In genomic region chr6:147240203-147240804, GRCm38 (mm10) we compare ENCODE assay signal across 8 mouse cellular contexts. TPM values are rescaled to one million over a fixed set of nuclear protein-coding genes. Genes with fewer than 3 reads are reported as not detected.
DNase-seq lines count a peak whose midpoint lies in the region; ATAC-seq lines count a peak whose summit lies in the region.

No protein-coding gene starts in this region.

- peak; percentile 60 for DNase-seq in CD4-positive, CD25-positive, alpha-beta regulatory T cell, adult 2 months (ENCODE audit: low read depth, low spot score)
- peak; percentile 43 to 55 for DNase-seq in adrenal gland, adult 18-20 months (ENCODE audit: low spot score in 2 of 2)
- DNase-seq in embryo, embryonic 11 days = peak; percentile 80
- peak; percentile 63 to 73 for DNase-seq in heart, postnatal 10 days
- peak; percentile 78 to 80 for DNase-seq in kidney, postnatal 4 days
- DNase-seq in lung, postnatal 14 days = peak; percentile 62
- DNase-seq in retina, adult 2 months (ENCODE audit: low read depth, low spot score) = peak; percentile 38

- intact Hi-C loops in heart, postnatal 10 days (cut with DNase I) = loop anchor here (2.0 to 5.0 kb wide), 4 partner anchors 103 to 712 kb away; no protein-coding TSS in a partner anchor

- no peak for ATAC-seq in CD4-positive, CD25-positive, alpha-beta regulatory T cell, adult 4 months

RNA-seq across cellular contexts. Expression of gene Pthlh, which starts 23.7 kb away (rescaled TPM):
- polyA plus RNA-seq in CD4-positive, CD25-positive, alpha-beta regulatory T cell, adult 4 months (2017; shearing (Covaris generic)) = not detected
- 1 to 10 TPM in 1 of 2 experiments, under 1 TPM in 1; 0.23 to 1.3 TPM for total RNA-seq in adrenal gland, adult 18-20 months (2021)
- total RNA-seq in heart, postnatal 10 days (2021) = 1 to 10 TPM; 1.2 TPM
